Mouse (Mus musculus) embryonic facial prominence, embryonic 15.5 days (tissue): ENCODE measurements around the gene Mex3b. TPM values are rescaled to one million over a fixed set of nuclear protein-coding genes. Genes with fewer than 3 reads are reported as not detected.

Experiments
- ATAC-seq: fragments of 200-750 bp; cut with Nextera tagmentation; 2 replicates; pipeline ENCODE4 v1.8.0; 2017; ENCODE audit warnings: low read depth, moderate TSS enrichment; ENCODE audit not compliant: insufficient number of reproducible peaks, low FRiP score, low TSS enrichment
- H3K27ac ChIP-seq: fragments of 300-500 bp; sonication (generic); replicated peaks from 2 replicates; pipeline ENCODE4 v1.5.1; 2015; ENCODE audit warnings: mild to moderate bottlenecking, inconsistent platforms
- H3K27me3 ChIP-seq: fragments of 300-500 bp; sonication (generic); 2 replicates; pipeline ENCODE4 v1.6.1; 2015; ENCODE audit warnings: inconsistent platforms
- H3K36me3 ChIP-seq: fragments of 300-500 bp; sonication (generic); 2 replicates; pipeline ENCODE4 v1.6.1; 2015; ENCODE audit warnings: mild to moderate bottlenecking, inconsistent platforms
- H3K4me1 ChIP-seq: fragments of 300-500 bp; sonication (generic); 2 replicates; pipeline ENCODE4 v1.6.1; 2015; ENCODE audit warnings: inconsistent platforms
- H3K4me2 ChIP-seq: fragments of 300-500 bp; sonication (generic); replicated peaks from 2 replicates; pipeline ENCODE4 v1.6.1; 2015; ENCODE audit warnings: mild to moderate bottlenecking, inconsistent platforms
- H3K4me3 ChIP-seq: fragments of 300-500 bp; sonication (generic); replicated peaks from 2 replicates; pipeline ENCODE4 v1.5.1; 2015; ENCODE audit warnings: mild to moderate bottlenecking, inconsistent platforms
- H3K9ac ChIP-seq: fragments of 300-500 bp; sonication (generic); 2 replicates; pipeline ENCODE4 v1.6.1; 2015; ENCODE audit warnings: inconsistent platforms
- H3K9me3 ChIP-seq: fragments of 300-500 bp; sonication (generic); replicated peaks from 2 replicates; pipeline ENCODE4 v1.6.1; 2016; ENCODE audit warnings: inconsistent platforms
- WGBS: fragments of 180-500 bp; shearing (Covaris S2); methylation state at CpG from one replicate; pipeline ENCODE4 v1.1.7; 2015; 5-methylcytosine and 5-hydroxymethylcytosine counted together
- polyA plus RNA-seq: library from polyadenylated mRNA; unstranded; fragments of >200 nt; fragmentation: Nextera tagmentation; extraction: Ambion mirVana; gene quantifications from 2 replicates; pipeline ENCODE4 v1.2.1, GENCODE M21; 2015

Mex3b gene
- polyA plus RNA-seq = 16.9 and 17.2 TPM in 2 replicates

DNA sequence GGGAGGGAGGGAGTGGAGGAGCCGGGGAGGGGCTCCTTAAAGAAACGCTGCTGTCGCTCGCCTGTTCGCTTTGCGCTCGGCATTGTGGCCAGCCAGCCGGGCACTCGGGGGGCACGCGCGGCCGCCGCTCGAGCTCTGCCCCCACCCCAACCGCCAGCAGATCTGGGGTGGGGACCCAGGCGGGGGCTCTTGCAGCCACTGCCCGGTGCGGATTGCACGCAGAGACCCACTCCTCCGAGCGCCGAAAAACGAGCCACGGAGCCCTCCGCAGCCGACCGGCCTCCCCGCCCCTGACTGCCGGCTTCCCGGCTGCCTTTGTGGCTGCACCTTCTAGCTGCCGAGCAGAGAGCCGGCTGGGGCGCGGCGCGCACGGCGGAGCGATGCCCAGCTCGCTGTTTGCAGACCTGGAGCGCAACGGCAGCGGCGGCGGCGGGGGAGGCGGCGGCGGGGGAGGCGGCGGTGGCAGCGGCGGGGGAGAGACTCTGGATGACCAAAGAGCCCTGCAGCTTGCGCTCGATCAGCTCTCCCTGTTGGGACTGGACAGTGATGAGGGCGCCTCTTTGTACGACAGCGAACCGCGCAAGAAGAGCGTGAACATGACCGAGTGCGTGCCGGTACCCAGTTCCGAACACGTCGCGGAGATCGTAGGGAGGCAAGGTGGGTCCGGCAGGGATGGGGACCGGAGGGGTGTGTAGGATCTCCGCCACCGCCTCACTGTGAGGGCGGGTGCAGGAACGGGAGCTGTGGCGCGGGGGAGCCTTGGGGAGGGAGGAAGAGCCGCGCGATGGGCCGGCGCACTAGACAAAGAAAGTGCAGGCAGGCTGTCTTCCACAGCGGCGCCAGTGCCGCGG is at the start of gene Mex3b:
Gene Mex3b, plus strand, starts transcription at position 63 of the 851 bp plus-strand sequence.
- H3K27ac ChIP-seq = peak within 1 kb of the TSS; percentile 99
- H3K4me2 ChIP-seq = peak within 1 kb of the TSS; percentile 94
- WGBS = under 1% methylated on average over 75 of the region's 87 CpGs
- no peaks in the 10 kb centered on the region for H3K9me3 ChIP-seq
- no peaks in the 10 kb centered on the region for H3K27me3 ChIP-seq
- peaks cover 32% of the 10 kb centered on the region for H3K4me1 ChIP-seq
- ATAC-seq = no peak
- 0 out of 2 replicates have a peak, but pooled peaks cover 7% of the 10 kb centered on the region for H3K36me3 ChIP-seq
- H3K9ac ChIP-seq = peak within 1 kb of the TSS; percentile 99
- peak within 1 kb of the TSS; percentile 82 for H3K4me3 ChIP-seq

DNA sequence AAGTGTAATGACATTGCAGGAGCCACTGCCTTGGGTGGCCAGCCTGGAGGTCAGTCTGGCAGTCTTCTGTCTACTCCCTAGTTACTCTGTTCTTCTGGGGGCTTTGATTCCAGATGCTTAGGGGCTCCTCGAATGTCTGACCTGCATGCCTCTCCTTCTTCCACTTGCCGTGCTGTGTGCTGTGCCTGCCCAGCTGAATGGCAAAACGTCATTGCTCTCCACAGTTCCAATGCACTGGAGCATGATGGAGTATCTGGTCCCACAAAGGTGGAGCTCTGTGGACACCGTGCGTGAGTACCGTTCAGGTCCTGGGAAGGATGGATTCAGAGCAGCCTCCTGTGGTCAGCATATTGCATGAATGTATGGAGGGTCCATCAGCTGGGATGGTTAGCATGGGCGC is 47.6 kb upstream of the Mex3b start:
- Histone ChIP-seq H3K4me3 (no peak overlapping the region), H3K4me1 (no peaks in the 10 kb centered on the region), H3K9me3 (0 out of 2 replicates have a peak, but pooled peaks cover 2% of the 10 kb centered on the region), H3K27ac (no peak overlapping the region), H3K27me3 (no peaks in the 10 kb centered on the region), H3K4me2 (no peak overlapping the region), H3K36me3 (no peaks in the 10 kb centered on the region), H3K9ac (no peak overlapping the region)
- 93% methylated on average over 7 of the region's 7 CpGs for WGBS
- no peak for ATAC-seq

DNA sequence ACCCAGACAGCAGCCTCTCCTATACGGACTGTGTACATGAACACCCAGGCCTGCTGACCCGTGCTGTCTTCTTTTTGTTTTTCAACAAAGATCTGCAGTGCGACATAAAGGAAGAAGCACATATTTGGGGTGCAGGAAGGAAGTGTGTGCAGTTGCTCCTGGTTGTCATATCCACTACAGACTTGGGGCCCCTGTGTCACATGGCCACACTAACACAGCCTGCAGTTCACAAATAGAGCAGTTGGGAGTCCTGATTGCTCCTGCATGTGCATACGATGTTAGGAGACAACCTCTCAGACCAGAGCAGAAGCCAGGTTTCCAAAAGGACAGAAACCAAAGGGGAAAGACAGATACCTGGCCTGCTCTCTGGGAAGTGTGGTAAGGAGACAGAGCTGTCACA is 46.5 kb upstream of the Mex3b start:
- ATAC-seq = no peak
- Histone ChIP-seq H3K27me3 (no peaks in the 10 kb centered on the region), H3K27ac (no peak overlapping the region), H3K9ac (no peak overlapping the region), H3K36me3 (no peaks in the 10 kb centered on the region), H3K4me3 (no peak overlapping the region), H3K4me2 (no peak overlapping the region), H3K4me1 (no peaks in the 10 kb centered on the region), H3K9me3 (0 out of 2 replicates have a peak, but pooled peaks cover 2% of the 10 kb centered on the region)
- 71% methylated on average over 4 of the region's 4 CpGs for WGBS

DNA sequence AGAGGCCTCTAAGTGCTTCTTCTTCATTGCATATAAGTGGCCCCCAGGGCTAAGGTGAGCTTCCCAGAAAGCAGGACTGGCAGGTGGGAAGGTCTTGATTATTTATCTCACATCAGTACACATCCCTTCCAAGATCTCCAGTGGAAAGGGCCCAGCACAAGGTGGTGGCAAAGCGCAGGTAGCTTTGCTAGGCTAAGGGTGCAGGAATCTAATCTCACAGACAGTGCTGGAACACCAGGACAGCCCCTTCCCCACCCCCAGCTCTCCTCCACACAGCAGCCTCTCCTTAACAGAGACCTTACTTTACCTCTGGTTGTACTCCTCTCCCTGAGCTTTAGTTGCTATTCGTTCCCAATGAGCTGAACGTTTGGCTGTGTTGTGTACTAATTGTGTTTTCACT is 45.6 kb upstream of the Mex3b start:
- Histone ChIP-seq H3K9ac (no peak overlapping the region), H3K27ac (no peak overlapping the region), H3K27me3 (no peaks in the 10 kb centered on the region), H3K4me2 (no peak overlapping the region), H3K9me3 (0 out of 2 replicates have a peak, but pooled peaks cover 2% of the 10 kb centered on the region), H3K4me3 (no peak overlapping the region), H3K36me3 (no peaks in the 10 kb centered on the region), H3K4me1 (no peaks in the 10 kb centered on the region)
- WGBS = 69% methylated on average over 3 of the region's 3 CpGs
- ATAC-seq = no peak

DNA sequence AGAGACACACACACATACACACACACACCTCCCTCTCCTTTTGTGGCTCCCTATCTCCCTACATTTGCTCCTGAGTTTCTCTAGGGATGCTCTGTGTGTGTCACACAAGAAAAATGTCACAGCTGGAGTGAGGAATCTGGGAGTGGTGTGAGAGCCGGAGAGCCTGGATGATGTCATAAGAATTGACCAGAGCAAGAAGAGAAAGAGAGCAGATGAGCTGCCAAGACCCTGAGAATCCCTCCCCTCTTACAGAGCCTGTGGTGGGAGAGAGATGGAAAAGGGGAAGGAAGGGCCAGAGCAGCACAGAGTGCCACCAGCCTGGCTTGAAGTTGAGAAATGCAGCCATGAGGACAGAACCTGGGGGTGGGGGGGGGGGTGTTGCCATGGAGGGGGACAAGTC is 44.6 kb upstream of the Mex3b start:
- no peaks in the 10 kb centered on the region for H3K9me3 ChIP-seq
- no peak overlapping the region for H3K27ac ChIP-seq
- H3K36me3 ChIP-seq = no peaks in the 10 kb centered on the region
- no peak overlapping the region for H3K9ac ChIP-seq
- no peaks in the 10 kb centered on the region for H3K27me3 ChIP-seq
- H3K4me2 ChIP-seq = no peak overlapping the region
- H3K4me1 ChIP-seq = no peaks in the 10 kb centered on the region
- WGBS = 25% methylated on average over 1 of the region's 1 CpGs
- no peak overlapping the region for H3K4me3 ChIP-seq
- ATAC-seq = no peak

DNA sequence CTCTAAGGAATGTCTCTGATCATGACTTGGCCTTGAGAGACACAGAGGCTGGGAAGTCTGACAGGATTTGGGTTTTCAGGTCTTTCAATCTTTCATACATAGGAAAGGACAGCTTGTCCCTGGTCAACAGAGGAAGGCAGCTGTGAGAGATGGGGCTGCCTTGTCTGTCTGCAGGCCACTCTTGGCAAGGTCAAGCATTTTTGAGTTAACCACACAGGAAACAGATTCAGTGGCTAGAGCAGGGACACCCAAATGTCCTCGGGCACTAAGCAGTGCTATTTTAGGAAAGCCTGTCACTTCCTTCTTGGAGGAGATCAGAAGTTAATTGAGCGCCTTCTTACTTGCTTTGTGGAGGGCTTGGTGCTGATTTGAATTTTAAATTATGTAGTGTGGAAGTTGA is 38.9 kb upstream of the Mex3b start:
- Histone ChIP-seq H3K4me2 (no peak overlapping the region), H3K4me1 (0 out of 2 replicates have a peak, but pooled peaks cover 5% of the 10 kb centered on the region), H3K9ac (no peak overlapping the region), H3K4me3 (no peak overlapping the region), H3K27ac (no peak overlapping the region), H3K27me3 (no peaks in the 10 kb centered on the region), H3K9me3 (no peaks in the 10 kb centered on the region), H3K36me3 (no peaks in the 10 kb centered on the region)
- 37% methylated on average over 2 of the region's 2 CpGs for WGBS
- no peak for ATAC-seq

DNA sequence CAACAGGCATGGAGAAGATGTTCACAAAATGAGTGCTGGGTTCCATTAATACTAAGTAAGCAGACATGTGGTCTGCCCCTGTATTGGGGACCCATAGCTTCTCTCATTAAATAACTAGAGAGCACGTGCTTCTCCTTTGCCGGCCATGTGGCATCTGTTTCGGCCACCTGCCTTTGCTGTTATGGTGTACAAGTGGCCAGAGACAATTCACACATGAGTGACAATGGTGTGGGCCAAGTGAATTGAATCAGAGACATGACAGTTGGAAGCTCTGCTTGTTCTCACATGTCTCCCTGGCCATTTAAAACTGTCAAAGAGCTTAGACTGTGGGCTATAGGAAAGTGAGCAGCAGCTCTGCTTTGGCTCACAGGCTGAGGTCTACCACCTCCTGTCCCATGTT is 37.6 kb upstream of the Mex3b start:
- 71% methylated on average over 3 of the region's 3 CpGs for WGBS
- Histone ChIP-seq H3K4me1 (0 out of 2 replicates have a peak, but pooled peaks cover 5% of the 10 kb centered on the region), H3K4me2 (no peak overlapping the region), H3K9me3 (no peaks in the 10 kb centered on the region), H3K4me3 (no peak overlapping the region), H3K27me3 (no peaks in the 10 kb centered on the region), H3K27ac (no peak overlapping the region), H3K36me3 (no peaks in the 10 kb centered on the region), H3K9ac (no peak overlapping the region)
- no peak for ATAC-seq

DNA sequence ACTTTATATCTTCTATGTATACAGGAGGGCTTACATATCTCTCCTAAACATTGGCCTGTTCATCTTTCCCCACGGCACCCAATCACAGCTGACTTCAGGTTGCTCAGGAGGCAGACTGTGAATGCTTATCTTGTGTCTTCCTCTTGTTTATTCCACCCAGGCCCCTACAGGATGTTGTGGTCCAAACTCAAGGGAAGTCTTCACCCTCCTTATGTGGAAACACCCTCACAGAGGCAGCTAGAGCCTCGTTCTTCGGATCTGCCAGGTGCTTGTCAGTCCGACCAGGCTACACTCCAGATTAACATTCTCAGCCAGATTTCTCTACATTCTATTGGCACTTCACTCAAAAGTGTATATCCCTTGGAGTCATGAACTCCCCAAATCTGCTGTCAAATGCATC is 32.7 kb upstream of the Mex3b start:
- no peak for ATAC-seq
- no peak overlapping the region for H3K9ac ChIP-seq
- 72% methylated on average over 4 of the region's 4 CpGs for WGBS
- peaks cover 6% of the 10 kb centered on the region for H3K4me1 ChIP-seq
- no peaks in the 10 kb centered on the region for H3K9me3 ChIP-seq
- no peaks in the 10 kb centered on the region for H3K27me3 ChIP-seq
- no peak overlapping the region for H3K4me3 ChIP-seq
- no peaks in the 10 kb centered on the region for H3K36me3 ChIP-seq
- no peak overlapping the region for H3K27ac ChIP-seq
- H3K4me2 ChIP-seq = no peak overlapping the region

DNA sequence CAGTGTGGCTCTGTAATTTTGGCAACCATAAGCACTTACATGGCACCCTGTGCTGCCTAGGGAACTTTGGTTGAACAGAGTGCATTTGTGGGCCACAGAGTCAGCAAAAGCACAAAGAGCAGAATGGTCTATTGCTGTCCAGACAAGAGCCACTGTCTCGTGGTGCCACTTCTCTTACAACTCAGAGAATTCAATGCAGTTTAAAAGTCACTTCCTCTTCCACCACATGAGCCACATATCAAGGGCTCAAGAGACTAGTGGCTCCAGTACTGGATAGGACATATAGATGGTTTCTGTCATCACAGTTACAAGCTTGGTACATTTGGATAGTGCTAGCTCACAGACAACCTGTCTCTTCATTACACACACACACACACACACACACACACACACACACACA is 28.7 kb upstream of the Mex3b start:
- no peak for ATAC-seq
- H3K27me3 ChIP-seq = no peaks in the 10 kb centered on the region
- H3K4me1 ChIP-seq = peaks cover 13% of the 10 kb centered on the region
- WGBS = 47% methylated on average over 1 of the region's 1 CpGs
- no peak overlapping the region for H3K4me3 ChIP-seq
- no peaks in the 10 kb centered on the region for H3K36me3 ChIP-seq
- no peak overlapping the region for H3K9ac ChIP-seq
- 0 out of 2 replicates have a peak overlapping the region, but pooled peaks have one; percentile 48 for H3K27ac ChIP-seq
- H3K4me2 ChIP-seq = no peak overlapping the region
- no peaks in the 10 kb centered on the region for H3K9me3 ChIP-seq

DNA sequence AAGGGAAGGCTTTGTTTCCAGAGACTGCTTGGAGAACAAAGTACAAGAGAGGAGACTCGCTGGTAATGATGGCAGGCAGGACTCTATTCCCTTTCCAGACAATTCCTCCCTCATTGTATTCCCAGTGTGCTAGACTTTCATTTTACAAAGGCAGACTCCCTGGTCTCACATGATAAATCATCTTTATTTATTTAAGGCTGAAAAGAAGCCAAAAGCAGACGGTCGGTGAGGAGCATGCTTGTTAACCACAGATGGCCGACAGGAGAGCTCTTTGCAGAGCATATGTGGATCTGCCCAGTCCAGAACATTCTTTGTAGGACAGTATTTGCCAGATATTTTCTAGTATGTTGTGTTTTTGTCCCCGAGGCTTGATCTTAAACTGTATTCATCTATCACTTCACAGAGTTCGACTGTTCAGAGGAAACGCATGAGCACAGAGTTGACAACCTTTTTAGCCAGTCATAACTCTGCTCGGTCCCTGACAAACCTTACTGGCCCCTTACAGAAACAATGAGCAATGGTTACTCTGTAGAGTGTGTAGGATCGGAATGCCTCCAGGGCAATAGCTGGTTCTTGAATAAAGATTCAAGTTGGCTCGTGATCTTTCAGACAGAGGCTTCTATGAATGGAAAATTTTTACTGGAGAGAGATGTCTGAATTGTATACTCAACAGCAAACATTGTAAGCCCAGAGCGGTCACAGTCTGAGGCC is 28.0 kb upstream of the Mex3b start:
- Histone ChIP-seq H3K4me1 (peaks cover 13% of the 10 kb centered on the region), H3K9me3 (no peaks in the 10 kb centered on the region), H3K27ac (peak overlapping the region; percentile 52), H3K9ac (no peak overlapping the region), H3K27me3 (no peaks in the 10 kb centered on the region), H3K4me2 (no peak overlapping the region; the same call in 1 of the 2 replicates), H3K36me3 (no peaks in the 10 kb centered on the region), H3K4me3 (no peak overlapping the region)
- 39% methylated on average over 11 of the region's 11 CpGs for WGBS
- peak; percentile 57 for ATAC-seq

DNA sequence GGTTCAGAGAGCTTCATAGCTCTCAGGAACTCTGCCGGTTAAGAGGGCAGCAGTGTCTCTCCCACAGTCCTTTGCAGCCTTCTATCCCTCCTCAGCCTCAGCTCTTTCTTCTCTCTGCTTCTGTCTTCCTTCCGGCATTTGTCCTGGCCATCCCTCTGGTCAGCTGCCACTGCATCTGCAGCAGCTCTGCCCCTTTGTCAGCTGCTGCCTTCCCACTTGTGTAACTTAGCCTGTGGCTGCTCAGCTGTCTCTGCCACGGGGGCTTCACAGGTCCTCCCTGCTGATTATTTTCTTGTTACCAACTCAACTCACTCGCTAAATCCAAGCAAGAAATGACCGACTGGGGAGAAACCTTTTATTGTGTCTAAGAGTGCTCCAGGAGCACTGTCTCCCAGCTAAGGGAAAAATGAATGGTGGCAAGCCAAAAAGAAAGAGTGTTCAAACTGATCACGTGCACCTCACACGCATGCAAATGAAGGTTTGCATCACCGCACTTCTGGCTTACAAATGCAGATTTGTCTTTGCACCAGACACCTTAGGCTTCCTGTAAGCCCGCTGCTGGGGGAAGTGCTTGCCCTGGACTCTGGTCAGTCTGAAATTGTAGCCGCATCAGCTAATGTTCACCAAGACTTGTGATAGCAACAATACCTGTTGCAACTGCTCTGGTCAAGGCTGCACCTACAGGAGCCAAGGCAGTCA is 24.8 kb upstream of the Mex3b start:
- H3K9ac ChIP-seq = no peak overlapping the region
- 53% methylated on average over 10 of the region's 10 CpGs for WGBS
- H3K36me3 ChIP-seq = no peaks in the 10 kb centered on the region
- H3K9me3 ChIP-seq = no peaks in the 10 kb centered on the region
- H3K27me3 ChIP-seq = no peaks in the 10 kb centered on the region
- H3K4me2 ChIP-seq = no peak overlapping the region
- H3K4me1 ChIP-seq = peaks cover 13% of the 10 kb centered on the region
- H3K27ac ChIP-seq = no peak overlapping the region
- ATAC-seq = no peak
- no peak overlapping the region for H3K4me3 ChIP-seq
